Mouse (Mus musculus) ES-E14 (cell line): ENCODE measurements around the gene Inava. TPM values are rescaled to one million over a fixed set of nuclear protein-coding genes. Genes with fewer than 3 reads are reported as not detected.

Experiments
- DNase-seq: peaks from one replicate; pipeline ENCODE4 v3.0.0-alpha.2; 2013; ENCODE audit warnings: low read depth, low spot score
- H3K27ac ChIP-seq: 2 replicates; pipeline ENCODE4 v1.5.1; 2012; ENCODE audit warnings: low read depth, mild to moderate bottlenecking, low read length, moderate library complexity, mixed read lengths; ENCODE audit not compliant: poor library complexity, insufficient read depth, severe bottlenecking
- H3K36me3 ChIP-seq: 2 replicates; pipeline ENCODE4 v1.6.1; 2012; ENCODE audit warnings: mild to moderate bottlenecking, low read length, moderate library complexity, mixed read lengths; ENCODE audit not compliant: control insufficient read depth, poor library complexity, insufficient read depth, severe bottlenecking
- H3K4me1 ChIP-seq, 2 experiments: fragments of 150-350 bp in 1 of 2; sonication (generic) in 1 of 2; 2 replicates each; pipeline ENCODE4 v1.6.1; 2012; ENCODE audit warnings: low read length in 2 of 2, mild to moderate bottlenecking in 1 of 2, mixed read lengths in 1 of 2; ENCODE audit not compliant: control insufficient read depth in 2 of 2, insufficient read depth in 2 of 2, poor library complexity in 1 of 2
- H3K4me3 ChIP-seq, 2 experiments: fragments of 150-350 bp in 1 of 2; sonication (generic) in 1 of 2; 2 replicates each; pipeline ENCODE4 v1.5.1; 2012; ENCODE audit warnings: low read length in 2 of 2, low read depth in 1 of 2, mild to moderate bottlenecking in 1 of 2, mixed read lengths in 1 of 2; ENCODE audit not compliant: insufficient read depth in 1 of 2, poor library complexity in 1 of 2, severe bottlenecking in 1 of 2
- H3K9ac ChIP-seq: 2 replicates; pipeline ENCODE4 v1.6.1; 2012; ENCODE audit warnings: low read depth, mild to moderate bottlenecking, low read length, mixed read lengths; ENCODE audit not compliant: poor library complexity, insufficient read depth, severe bottlenecking
- H3K9me3 ChIP-seq: fragments of 150-350 bp; sonication (generic); 2 replicates; pipeline ENCODE4 v1.6.1; 2012; ENCODE audit warnings: low read depth, mild to moderate bottlenecking, low read length; ENCODE audit not compliant: control insufficient read depth, insufficient read depth
- CHD2 ChIP-seq: IDR thresholded peaks from 2 replicates; pipeline ENCODE4 v1.6.1; 2014; ENCODE audit warnings: mild to moderate bottlenecking, low read depth, low read length, inconsistent platforms
- HCFC1 ChIP-seq: IDR thresholded peaks from 2 replicates; pipeline ENCODE4 v1.6.1; 2012; ENCODE audit warnings: low read length, inconsistent platforms, borderline replicate concordance; ENCODE audit not compliant: insufficient read depth
- MAFK ChIP-seq: IDR thresholded peaks from 2 replicates; pipeline ENCODE4 v1.6.1; 2014; ENCODE audit warnings: mild to moderate bottlenecking, low read depth, low read length, inconsistent platforms; ENCODE audit not compliant: insufficient read depth
- ZC3H11A ChIP-seq: IDR thresholded peaks from 2 replicates; pipeline ENCODE4 v1.6.1; 2012; ENCODE audit warnings: low read depth, mild to moderate bottlenecking, inconsistent platforms, low read length, borderline replicate concordance
- ZNF384 ChIP-seq: IDR thresholded peaks from 2 replicates; pipeline ENCODE4 v1.6.1; 2012; ENCODE audit warnings: low read depth, low read length, inconsistent platforms
- in situ Hi-C, 2 experiments: fragments of 600-800 bp; cut with MboI; formaldehyde crosslinking; loops; one replicate each; pipeline ENCODE4 v1.15.1; 2025; ENCODE audit warnings: low sequenced_read_pairs in 2 of 2, inconsistent platforms in 1 of 2; ENCODE audit not compliant: unreplicated experiment in 2 of 2
- total RNA-seq: library from RNA; depleted of rRNA; stranded (reverse); fragments of 300-350 nt; gene quantifications from 2 replicates; pipeline ENCODE4 v1.2.3, GENCODE M21; 2012

Gene Inava
- total RNA-seq, 1 experiment: 8.5 TPM

- H3K4me1 ChIP-seq: peaks cover 0 to 6% of the 10 kb centered on the region in 2 experiments; a peak in 1 of 4 replicates
- TF ChIP-seq CHD2: no peak
- no peak for TF ChIP-seq ZNF384
- no peak for TF ChIP-seq ZC3H11A
- no peak for TF ChIP-seq MAFK
- TF ChIP-seq HCFC1: no peak
- in situ Hi-C loops: no loop called here
- no peaks in the 10 kb centered on the region for H3K9me3 ChIP-seq
- peaks cover 13% of the 10 kb centered on the region for H3K36me3 ChIP-seq
- H3K27ac ChIP-seq: no peak overlapping the region
- H3K9ac ChIP-seq: no peak overlapping the region
- no peak for DNase-seq
- H3K4me3 ChIP-seq: no peak overlapping the region
These were observed 19.8 kb downstream of the Inava start for GRCm38 (mm10) chr1:136214304-136214703.

- H3K9ac ChIP-seq: peak within 1 kb of the TSS; percentile 47; the same call in 1 of the 2 replicates
- TF ChIP-seq MAFK (no peak), ZNF384 (no peak), ZC3H11A (no peak), HCFC1 (no peak), CHD2 (no peak)
- H3K4me3 ChIP-seq: no peak within 1 kb of the TSS
- H3K4me1 ChIP-seq: peaks cover 0 to 6% of the 10 kb centered on the region in 2 experiments; a peak in 1 of 4 replicates
- peak; percentile 44 for DNase-seq
- H3K36me3 ChIP-seq: peaks cover 7% of the 10 kb centered on the region; the same call in 1 of the 2 replicates
- in situ Hi-C loops: no loop called here
- H3K27ac ChIP-seq: no peak within 1 kb of the TSS
- H3K9me3 ChIP-seq: no peaks in the 10 kb centered on the region
These were observed 21.3 kb downstream of the Inava start, which contains the start of gene Mroh3 for GRCm38 (mm10) chr1:136212803-136213202. Mroh3 (minus strand) TSS chr1:136212828.

GRCm38 (mm10) chr1:136190033-136190432 lies 44.0 kb downstream of the Inava start:
- no peaks in the 10 kb centered on the region for H3K9me3 ChIP-seq
- H3K36me3 ChIP-seq: no peaks in the 10 kb centered on the region
- H3K9ac ChIP-seq: no peak overlapping the region
- H3K4me1 ChIP-seq: no peaks in the 10 kb centered on the region
- DNase-seq: no peak
- TF ChIP-seq CHD2 (no peak), HCFC1 (no peak), ZC3H11A (no peak), ZNF384 (no peak), MAFK (no peak)
- in situ Hi-C loops: no loop called here
- H3K4me3 ChIP-seq: no peak overlapping the region
- no peak overlapping the region for H3K27ac ChIP-seq

GRCm38 (mm10) chr1:136179511-136180001 lies 54.5 kb downstream of the Inava start:
- DNase-seq: no peak
- Histone ChIP-seq H3K27ac (no peak overlapping the region), H3K9ac (no peak overlapping the region), H3K4me1 (peaks cover 2 to 11% of the 10 kb centered on the region in 2 experiments; a peak in 2 of 4 replicates), H3K4me3 (no peak overlapping the region), H3K36me3 (no peaks in the 10 kb centered on the region), H3K9me3 (no peaks in the 10 kb centered on the region)
- no peak for TF ChIP-seq ZC3H11A
- TF ChIP-seq CHD2: no peak
- no peak for TF ChIP-seq MAFK
- TF ChIP-seq HCFC1: no peak
- TF ChIP-seq ZNF384: no peak
- in situ Hi-C loops: no loop called here

GRCm38 (mm10) chr1:136178741-136179140 lies 55.3 kb downstream of the Inava start:
- no peak overlapping the region for H3K4me3 ChIP-seq
- no peak for DNase-seq
- peaks cover 2 to 15% of the 10 kb centered on the region in 2 experiments; a peak in 2 of 4 replicates for H3K4me1 ChIP-seq
- H3K9ac ChIP-seq: no peak overlapping the region
- no peak overlapping the region for H3K27ac ChIP-seq
- TF ChIP-seq CHD2: no peak
- TF ChIP-seq HCFC1: no peak
- no peak for TF ChIP-seq ZNF384
- no peak for TF ChIP-seq ZC3H11A
- no peak for TF ChIP-seq MAFK
- H3K36me3 ChIP-seq: no peaks in the 10 kb centered on the region
- no peaks in the 10 kb centered on the region for H3K9me3 ChIP-seq
- in situ Hi-C loops: no loop called here
